Mouse (Mus musculus) fat pad, adult 2 months (tissue): ENCODE results near the gene Atp6v1e2.

Experiments
- DNase-seq: peaks from one replicate; pipeline ENCODE4 v3.0.0-alpha.2; 2011; ENCODE audit warnings: low read depth, low spot score; ENCODE audit errors: extremely low read depth

The Atp6v1e2 gene

GRCm38 (mm10) chr17:86947840-86948796 lies at the start of gene Atp6v1e2:
Atp6v1e2 (minus strand) TSS chr17:86947897.
- no peak for DNase-seq

GRCm38 (mm10) chr17:86997323-86997722 lies 49.6 kb upstream of the Atp6v1e2 start:
- DNase-seq, result no peak

- no peak for DNase-seq
These were observed 43.6 kb upstream of the Atp6v1e2 start for GRCm38 (mm10) chr17:86991306-86991705.

- no peak for DNase-seq
These were observed 41.0 kb upstream of the Atp6v1e2 start for GRCm38 (mm10) chr17:86988601-86989184.

- DNase-seq, result no peak
These were observed 40.5 kb upstream of the Atp6v1e2 start for GRCm38 (mm10) chr17:86988161-86988560.

- no peak for DNase-seq
These were observed 38.9 kb upstream of the Atp6v1e2 start for GRCm38 (mm10) chr17:86986449-86987138.

GRCm38 (mm10) chr17:86982497-86982896 lies 34.8 kb upstream of the Atp6v1e2 start:
- no peak for DNase-seq

- DNase-seq, result no peak
These were observed 34.0 kb upstream of the Atp6v1e2 start for GRCm38 (mm10) chr17:86981701-86982100.

- DNase-seq, result no peak
These were observed 33.5 kb upstream of the Atp6v1e2 start for GRCm38 (mm10) chr17:86981205-86981604.

- DNase-seq, result no peak
These were observed 30.8 kb upstream of the Atp6v1e2 start for GRCm38 (mm10) chr17:86978496-86978895.

GRCm38 (mm10) chr17:86976387-86976786 lies 28.7 kb upstream of the Atp6v1e2 start:
- DNase-seq, result no peak

- DNase-seq, result no peak
These were observed 25.4 kb upstream of the Atp6v1e2 start for GRCm38 (mm10) chr17:86973097-86973496.

- no peak for DNase-seq
These were observed 24.2 kb upstream of the Atp6v1e2 start for GRCm38 (mm10) chr17:86971860-86972259.

GRCm38 (mm10) chr17:86971036-86971435 lies 23.3 kb upstream of the Atp6v1e2 start:
- DNase-seq, result no peak

- DNase-seq, result no peak
These were observed 22.5 kb upstream of the Atp6v1e2 start for GRCm38 (mm10) chr17:86970026-86970750.

- DNase-seq, result no peak
These were observed 21.9 kb upstream of the Atp6v1e2 start for GRCm38 (mm10) chr17:86969582-86969981.

- no peak for DNase-seq
These were observed 20.9 kb upstream of the Atp6v1e2 start for GRCm38 (mm10) chr17:86968581-86968980.

GRCm38 (mm10) chr17:86967536-86968525 lies 20.1 kb upstream of the Atp6v1e2 start:
- no peak for DNase-seq

- DNase-seq, result no peak
These were observed 19.4 kb upstream of the Atp6v1e2 start for GRCm38 (mm10) chr17:86967048-86967447.

GRCm38 (mm10) chr17:86966040-86966439 lies 18.3 kb upstream of the Atp6v1e2 start:
- no peak for DNase-seq
